Mouse (Mus musculus): ENCODE measurements around the gene Robo3. TPM values are rescaled to one million over a fixed set of nuclear protein-coding genes. Genes with fewer than 3 reads are reported as not detected.

Robo3 gene
- polyA plus RNA-seq, 1 experiment: 1.5 TPM

DNA sequence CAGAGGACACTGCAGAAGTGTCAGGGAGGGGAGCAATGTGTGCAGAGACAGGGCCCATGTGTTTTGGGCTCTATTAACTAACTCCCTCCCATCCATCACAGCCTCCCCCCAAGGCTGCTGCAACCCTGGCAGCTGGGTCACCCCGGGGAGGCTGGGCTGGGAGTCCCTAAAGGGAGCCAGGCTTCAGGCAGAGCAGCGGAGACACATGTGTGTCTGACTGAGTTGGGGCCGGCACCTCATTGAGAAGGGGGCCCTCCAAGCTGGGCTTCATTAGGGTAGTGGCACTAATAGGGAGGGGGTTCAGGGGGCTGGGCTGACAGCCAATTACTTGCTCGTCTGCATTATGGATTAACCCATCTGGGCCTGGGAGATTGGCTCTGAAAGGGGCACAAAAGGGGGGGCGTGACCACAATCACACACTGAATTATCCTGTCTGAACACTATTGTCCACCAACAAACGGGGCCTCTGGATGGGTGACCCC lies 21.0 kb upstream of the Robo3 start:
- Histone ChIP-seq H3K9ac (ENCODE audit: low read depth, poor library complexity, severe bottlenecking) (no peak overlapping the region), H3K4me3 (ENCODE audit: low read depth, low read length) (no peak overlapping the region), H3K27ac (ENCODE audit: insufficient read depth, low read length) (no peak overlapping the region), H3K9me3 (replicated peaks; ENCODE audit: control insufficient read depth, insufficient read depth, low read length, poor library complexity, severe bottlenecking) (no peaks in the 10 kb centered on the region), H3K4me1 (ENCODE audit: control insufficient read depth, insufficient read depth, low read length) (no peaks in the 10 kb centered on the region), H3K27me3 (ENCODE audit: control insufficient read depth, insufficient read depth, low read length, poor library complexity, severe bottlenecking) (0 out of 2 replicates have a peak, but pooled peaks cover 3% of the 10 kb centered on the region), H3K36me3 (ENCODE audit: control insufficient read depth, insufficient read depth, low read length, poor library complexity, severe bottlenecking) (no peaks in the 10 kb centered on the region)
- no peak for TF ChIP-seq EP300 (IDR thresholded peaks at IDR 0.05; ENCODE audit: insufficient read depth, low read depth, low read length)
- TF ChIP-seq POLR2A (IDR thresholded peaks at IDR 0.05; ENCODE audit: insufficient read depth, low read length): no peak
- TF ChIP-seq CTCF (IDR thresholded peaks at IDR 0.05; ENCODE audit: low read depth, low read length): no peak

DNA sequence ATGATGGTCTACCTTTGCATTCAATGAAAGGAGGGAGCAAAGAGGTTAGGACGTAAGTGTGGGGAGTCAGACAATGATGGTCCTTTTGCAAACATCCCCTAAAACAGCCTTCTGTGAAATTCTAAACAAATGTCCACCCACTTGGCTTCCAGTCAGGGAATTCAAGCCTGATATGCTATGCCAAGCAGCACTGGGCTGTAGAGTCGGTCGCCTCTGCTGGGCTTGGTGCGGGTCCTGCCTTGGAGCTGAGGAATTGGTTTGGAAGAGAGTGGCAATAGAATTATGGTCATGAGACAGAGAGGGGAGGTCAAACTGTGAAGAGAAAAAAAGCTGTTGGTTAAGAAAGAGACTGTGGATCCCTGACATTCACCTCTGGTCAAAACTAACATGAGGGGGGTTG lies 20.3 kb upstream of the Robo3 start:
- Histone ChIP-seq H3K4me1 (ENCODE audit: control insufficient read depth, insufficient read depth, low read length) (no peaks in the 10 kb centered on the region), H3K9ac (ENCODE audit: low read depth, poor library complexity, severe bottlenecking) (no peak overlapping the region), H3K27ac (ENCODE audit: insufficient read depth, low read length) (no peak overlapping the region), H3K27me3 (ENCODE audit: control insufficient read depth, insufficient read depth, low read length, poor library complexity, severe bottlenecking) (0 out of 2 replicates have a peak, but pooled peaks cover 2% of the 10 kb centered on the region), H3K36me3 (ENCODE audit: control insufficient read depth, insufficient read depth, low read length, poor library complexity, severe bottlenecking) (no peaks in the 10 kb centered on the region), H3K4me3 (ENCODE audit: low read depth, low read length) (no peak overlapping the region), H3K9me3 (replicated peaks; ENCODE audit: control insufficient read depth, insufficient read depth, low read length, poor library complexity, severe bottlenecking) (no peaks in the 10 kb centered on the region)
- no peak for TF ChIP-seq EP300 (IDR thresholded peaks at IDR 0.05; ENCODE audit: insufficient read depth, low read depth, low read length)
- TF ChIP-seq CTCF (IDR thresholded peaks at IDR 0.05; ENCODE audit: low read depth, low read length): no peak
- TF ChIP-seq POLR2A (IDR thresholded peaks at IDR 0.05; ENCODE audit: insufficient read depth, low read length): no peak

DNA sequence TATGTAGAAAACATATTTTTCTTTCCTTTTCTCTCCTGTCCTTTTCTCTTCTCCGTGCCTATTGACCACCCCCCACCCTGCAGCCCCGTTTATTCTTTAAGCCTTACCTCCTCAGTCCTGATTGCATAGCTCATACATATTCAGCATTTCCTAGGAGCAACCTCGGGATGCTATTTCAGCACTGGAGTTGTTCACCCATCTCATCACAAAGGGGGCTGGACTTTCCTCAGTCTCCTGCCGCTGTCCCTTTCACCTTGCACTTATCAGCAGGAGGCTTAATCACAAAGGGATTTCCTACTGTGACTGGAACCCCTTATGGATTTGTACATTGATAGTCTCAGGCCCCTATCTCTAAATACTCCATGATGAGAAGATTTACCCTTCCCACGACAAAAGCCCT lies 19.4 kb upstream of the Robo3 start:
- H3K4me3 ChIP-seq (ENCODE audit: low read depth, low read length): no peak overlapping the region
- no peak overlapping the region for H3K9ac ChIP-seq (ENCODE audit: low read depth, poor library complexity, severe bottlenecking)
- no peaks in the 10 kb centered on the region for H3K4me1 ChIP-seq (ENCODE audit: control insufficient read depth, insufficient read depth, low read length)
- TF ChIP-seq POLR2A (IDR thresholded peaks at IDR 0.05; ENCODE audit: insufficient read depth, low read length) (no peak), CTCF (IDR thresholded peaks at IDR 0.05; ENCODE audit: low read depth, low read length) (no peak), EP300 (IDR thresholded peaks at IDR 0.05; ENCODE audit: insufficient read depth, low read depth, low read length) (no peak)
- no peak overlapping the region for H3K27ac ChIP-seq (ENCODE audit: insufficient read depth, low read length)
- no peaks in the 10 kb centered on the region for H3K36me3 ChIP-seq (ENCODE audit: control insufficient read depth, insufficient read depth, low read length, poor library complexity, severe bottlenecking)
- H3K9me3 ChIP-seq (replicated peaks; ENCODE audit: control insufficient read depth, insufficient read depth, low read length, poor library complexity, severe bottlenecking): no peaks in the 10 kb centered on the region
- H3K27me3 ChIP-seq (ENCODE audit: control insufficient read depth, insufficient read depth, low read length, poor library complexity, severe bottlenecking): 0 out of 2 replicates have a peak, but pooled peaks cover 3% of the 10 kb centered on the region

DNA sequence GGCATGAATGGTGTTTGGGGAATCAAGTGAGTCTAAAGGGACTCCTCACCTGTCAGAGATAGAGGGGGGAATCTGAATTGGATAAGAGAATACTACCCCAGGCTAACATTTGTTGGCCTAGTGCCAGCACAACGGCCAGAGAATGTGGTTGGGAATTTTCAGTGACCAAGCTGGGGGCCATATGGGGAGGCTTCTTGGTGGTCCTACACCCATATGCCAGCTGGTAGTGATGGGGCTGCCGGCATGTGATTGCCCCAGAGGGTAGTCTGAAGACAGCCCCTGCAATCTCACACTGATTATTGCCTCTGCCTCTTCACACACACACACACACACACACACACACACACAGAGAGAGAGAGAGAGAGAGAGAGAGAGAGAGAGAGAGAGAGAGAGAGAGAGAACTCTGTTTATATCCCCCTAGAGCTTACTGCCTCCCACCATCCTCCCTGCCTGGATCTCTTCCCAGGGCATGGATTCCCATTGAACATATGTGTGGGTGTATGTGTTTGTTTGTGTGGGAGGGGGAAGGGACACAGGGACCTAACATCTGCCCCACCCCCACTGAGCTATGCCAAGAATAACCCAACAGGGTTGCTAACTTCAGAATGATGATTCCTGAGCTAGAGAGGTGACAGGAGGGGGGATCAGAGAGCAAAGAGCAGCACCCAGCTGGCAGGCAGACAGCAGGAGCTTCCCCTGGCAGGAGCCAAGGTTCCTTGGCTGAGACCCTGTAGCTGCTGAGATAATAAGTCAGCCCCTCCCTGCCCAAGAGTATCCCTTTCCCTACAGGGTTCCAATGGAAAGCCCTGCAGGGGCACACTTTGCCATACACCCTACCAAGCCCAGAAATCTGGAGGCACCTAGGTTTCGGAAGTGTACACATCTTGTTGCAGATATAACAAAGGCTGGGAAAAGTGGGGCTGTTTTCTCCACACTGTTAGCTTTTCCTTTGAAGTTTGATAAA lies 5.0 kb upstream of the Robo3 start:
- no peak overlapping the region for H3K4me3 ChIP-seq (ENCODE audit: low read depth, low read length)
- no peaks in the 10 kb centered on the region for H3K9me3 ChIP-seq (replicated peaks; ENCODE audit: control insufficient read depth, insufficient read depth, low read length, poor library complexity, severe bottlenecking)
- H3K4me1 ChIP-seq (ENCODE audit: control insufficient read depth, insufficient read depth, low read length): no peaks in the 10 kb centered on the region
- TF ChIP-seq EP300 (IDR thresholded peaks at IDR 0.05; ENCODE audit: insufficient read depth, low read depth, low read length): no peak
- TF ChIP-seq POLR2A (IDR thresholded peaks at IDR 0.05; ENCODE audit: insufficient read depth, low read length): no peak
- TF ChIP-seq CTCF (IDR thresholded peaks at IDR 0.05; ENCODE audit: low read depth, low read length): no peak
- peaks cover 3% of the 10 kb centered on the region; the same call in 1 of the 2 replicates for H3K27me3 ChIP-seq (ENCODE audit: control insufficient read depth, insufficient read depth, low read length, poor library complexity, severe bottlenecking)
- H3K36me3 ChIP-seq (ENCODE audit: control insufficient read depth, insufficient read depth, low read length, poor library complexity, severe bottlenecking): no peaks in the 10 kb centered on the region
- no peak overlapping the region for H3K9ac ChIP-seq (ENCODE audit: low read depth, poor library complexity, severe bottlenecking)
- no peak overlapping the region for H3K27ac ChIP-seq (ENCODE audit: insufficient read depth, low read length)

DNA sequence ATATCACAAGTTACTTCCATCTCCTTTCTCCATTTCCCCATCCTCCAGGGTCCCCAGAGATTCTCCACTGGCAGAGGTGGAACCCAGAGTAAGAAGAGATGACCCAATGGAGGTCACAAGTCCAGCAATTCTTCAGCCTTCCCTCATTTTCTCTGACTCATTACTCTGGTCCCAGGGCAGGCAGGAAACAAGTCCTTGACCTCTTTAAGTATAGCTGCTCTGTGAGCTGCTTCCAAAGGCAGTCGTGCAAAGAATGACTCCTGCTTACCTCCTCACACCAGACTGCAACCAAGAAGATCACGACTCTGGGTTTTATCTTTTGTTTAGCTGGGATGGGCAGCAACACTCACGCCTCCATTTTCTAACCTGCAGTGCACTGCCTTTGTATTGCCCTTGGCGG lies 2.6 kb upstream of the Robo3 start:
- H3K9ac ChIP-seq (ENCODE audit: low read depth, poor library complexity, severe bottlenecking): no peak overlapping the region
- no peaks in the 10 kb centered on the region for H3K4me1 ChIP-seq (ENCODE audit: control insufficient read depth, insufficient read depth, low read length)
- TF ChIP-seq EP300 (IDR thresholded peaks at IDR 0.05; ENCODE audit: insufficient read depth, low read depth, low read length): no peak
- no peak for TF ChIP-seq CTCF (IDR thresholded peaks at IDR 0.05; ENCODE audit: low read depth, low read length)
- peaks cover 8% of the 10 kb centered on the region for H3K27me3 ChIP-seq (ENCODE audit: control insufficient read depth, insufficient read depth, low read length, poor library complexity, severe bottlenecking)
- H3K27ac ChIP-seq (ENCODE audit: insufficient read depth, low read length): no peak overlapping the region
- no peaks in the 10 kb centered on the region for H3K9me3 ChIP-seq (replicated peaks; ENCODE audit: control insufficient read depth, insufficient read depth, low read length, poor library complexity, severe bottlenecking)
- no peaks in the 10 kb centered on the region for H3K36me3 ChIP-seq (ENCODE audit: control insufficient read depth, insufficient read depth, low read length, poor library complexity, severe bottlenecking)
- no peak overlapping the region for H3K4me3 ChIP-seq (ENCODE audit: low read depth, low read length)

DNA sequence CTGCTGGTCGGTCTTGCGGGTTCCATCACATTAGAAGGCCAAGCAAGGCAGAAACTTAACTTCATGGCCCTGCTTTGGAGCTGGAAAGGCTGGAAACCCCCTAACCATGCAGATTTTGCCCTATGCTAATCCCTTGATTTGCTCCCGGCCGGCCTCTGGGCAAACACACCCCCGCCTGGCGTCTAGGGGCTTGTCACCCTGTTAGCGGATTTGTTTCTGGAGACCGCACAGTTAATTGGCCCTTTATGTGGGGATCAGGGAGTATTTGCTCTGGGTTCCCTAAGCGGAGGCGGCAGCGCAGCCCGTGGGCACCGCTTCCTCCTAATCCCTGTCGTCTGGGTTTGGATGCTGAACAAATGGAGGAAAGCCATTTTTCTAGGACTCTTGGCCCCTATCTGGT lies 1.9 kb upstream of the Robo3 start:
- TF ChIP-seq CTCF (IDR thresholded peaks at IDR 0.05; ENCODE audit: low read depth, low read length) (no peak), POLR2A (IDR thresholded peaks at IDR 0.05; ENCODE audit: insufficient read depth, low read length) (no peak)
- Histone ChIP-seq H3K9me3 (replicated peaks; ENCODE audit: control insufficient read depth, insufficient read depth, low read length, poor library complexity, severe bottlenecking) (no peaks in the 10 kb centered on the region), H3K27ac (ENCODE audit: insufficient read depth, low read length) (no peak overlapping the region), H3K4me3 (ENCODE audit: low read depth, low read length) (no peak overlapping the region), H3K27me3 (ENCODE audit: control insufficient read depth, insufficient read depth, low read length, poor library complexity, severe bottlenecking) (peaks cover 8% of the 10 kb centered on the region), H3K9ac (ENCODE audit: low read depth, poor library complexity, severe bottlenecking) (no peak overlapping the region), H3K4me1 (ENCODE audit: control insufficient read depth, insufficient read depth, low read length) (no peaks in the 10 kb centered on the region), H3K36me3 (ENCODE audit: control insufficient read depth, insufficient read depth, low read length, poor library complexity, severe bottlenecking) (no peaks in the 10 kb centered on the region)
